Mouse (Mus musculus): ENCODE results near the gene Rbm44.

- TF ChIP-seq GATA1 (IDR thresholded peaks at IDR 0.05; ENCODE audit: borderline replicate concordance, low read length) (no peak), FLI1 (IDR thresholded peaks at IDR 0.05; ENCODE audit: low read length) (no peak)
Observed at GRCm38 (mm10) chr1:91192184-91192583, 47.3 kb downstream of the Rbm44 start.

Data from megakaryocyte, embryonic 14.5 days (primary cell).